Mouse (Mus musculus) frontal cortex, adult 2 months (tissue): ENCODE measurements around the gene C1ql2. TPM values are rescaled to one million over a fixed set of nuclear protein-coding genes. Genes with fewer than 3 reads are reported as not detected.

Experiments used
- DNase-seq, 2 experiments: peaks; one replicate each; pipeline ENCODE4 v3.0.0; 2022; ENCODE audit warnings: low spot score in 1 of 2; ENCODE audit errors: extremely low spot score in 1 of 2
- polyA plus RNA-seq: library from polyadenylated mRNA; depleted of rRNA; stranded (reverse); fragments of >200 nt; gene quantifications from 2 replicates; pipeline ENCODE4 v1.2.3, GENCODE M21; 2012; rRNA removed

Gene C1ql2
- 0.48 and 0.70 TPM in 2 replicates for polyA plus RNA-seq

GRCm38 (mm10) chr1:120340419-120341171 is at the start of gene C1ql2:
C1ql2 (plus strand) TSS chr1:120340582.
- peak in 1 of 2 experiments; percentile 51 for DNase-seq

GRCm38 (mm10) chr1:120291709-120292108 is 48.7 kb upstream of the C1ql2 start:
- no peak for DNase-seq

GRCm38 (mm10) chr1:120293803-120294202 is 46.6 kb upstream of the C1ql2 start:
- DNase-seq = no peak

- no peak for DNase-seq
These were observed 43.4 kb upstream of the C1ql2 start for GRCm38 (mm10) chr1:120296936-120297335.

GRCm38 (mm10) chr1:120305801-120306200 is 34.6 kb upstream of the C1ql2 start:
- no peak for DNase-seq

GRCm38 (mm10) chr1:120321270-120322021 is 18.9 kb upstream of the C1ql2 start:
- no peak for DNase-seq

GRCm38 (mm10) chr1:120323131-120323561 is 17.2 kb upstream of the C1ql2 start:
- no peak for DNase-seq

GRCm38 (mm10) chr1:120327714-120328113 is 12.7 kb upstream of the C1ql2 start:
- DNase-seq = peak; percentile 4 to 69

- DNase-seq = no peak
These were observed 12.2 kb upstream of the C1ql2 start for GRCm38 (mm10) chr1:120328212-120328611.

GRCm38 (mm10) chr1:120331841-120332240 is 8.5 kb upstream of the C1ql2 start:
- DNase-seq = no peak

GRCm38 (mm10) chr1:120337970-120338369 is 2.4 kb upstream of the C1ql2 start:
- peak in 1 of 2 experiments; percentile 17 for DNase-seq

GRCm38 (mm10) chr1:120341172-120341675 is 842 bp downstream of the C1ql2 start:
- DNase-seq = no peak

- no peak for DNase-seq
These were observed 1.5 kb downstream of the C1ql2 start for GRCm38 (mm10) chr1:120341811-120342370.

GRCm38 (mm10) chr1:120342371-120342821 is 2.0 kb downstream of the C1ql2 start:
- DNase-seq = peak in 1 of 2 experiments; percentile 16

GRCm38 (mm10) chr1:120345001-120345400 is 4.6 kb downstream of the C1ql2 start:
- DNase-seq = no peak

GRCm38 (mm10) chr1:120354387-120354786 is 14.0 kb downstream of the C1ql2 start:
- no peak for DNase-seq

GRCm38 (mm10) chr1:120357371-120358274 is 17.2 kb downstream of the C1ql2 start:
- peak; percentile 14 to 40 for DNase-seq

- DNase-seq = peak in 1 of 2 experiments; percentile 14
These were observed 23.3 kb downstream of the C1ql2 start for GRCm38 (mm10) chr1:120363638-120364037.

- no peak for DNase-seq
These were observed 27.8 kb downstream of the C1ql2 start for GRCm38 (mm10) chr1:120368138-120368537.

- no peak for DNase-seq
These were observed 33.7 kb downstream of the C1ql2 start for GRCm38 (mm10) chr1:120374131-120374530.
